Comparison of ENCODE assay signal across 18 mouse cellular contexts in the genomic region with DNA sequence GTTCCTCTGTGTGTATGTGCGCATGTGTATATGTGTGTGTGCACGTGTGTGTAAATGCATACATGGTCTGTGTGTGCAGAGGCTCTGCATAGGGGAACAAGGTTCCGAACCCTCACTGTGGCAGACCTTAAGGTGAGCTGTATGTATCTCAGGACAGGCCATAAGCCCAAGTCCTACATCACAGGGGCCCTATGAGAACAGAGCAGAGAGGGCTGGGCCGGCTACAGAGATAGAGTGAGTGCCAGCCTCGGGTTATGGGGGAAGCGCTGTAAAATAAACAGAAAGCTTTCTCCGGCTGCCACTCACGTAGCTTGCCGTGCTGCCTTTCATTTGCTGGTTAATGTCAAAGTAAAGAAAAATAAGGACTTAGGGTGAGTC. TPM values are rescaled to one million over a fixed set of nuclear protein-coding genes. Genes with fewer than 3 reads are reported as not detected.
A peak's percentile ranks its signal among the peaks of the same experiment; 100 is the strongest.
DNase-seq lines count a peak whose midpoint lies in the region; ATAC-seq and TF ChIP-seq lines count a peak whose summit lies in the region.
"Had no signal": no experiment of that assay in that cellular context is flagged by ENCODE, and none has a peak within 500 bp of the region (broad histone marks: within the 10 kb centered on the region; RNA-seq: fewer than 3 reads in every experiment).

No protein-coding gene starts in this region.

- ATAC-seq in forebrain, embryonic 15.5 days (replicated peaks): 0 out of 2 replicates have a peak, but pooled peaks have one; percentile 30
- ATAC-seq in forebrain, postnatal 0 days: no peak
- peak; percentile 38; the same call in 1 of the 2 replicates for ATAC-seq in lung, embryonic 14.5 days (ENCODE audit: insufficient read depth)
- ATAC-seq in intestine, embryonic 14.5 days (replicated peaks; ENCODE audit: low FRiP score, low TSS enrichment, low read depth): peak; percentile 53
- ATAC-seq in liver, embryonic 14.5 days (ENCODE audit: insufficient read depth): no peak; the same call in 1 of the 2 replicates
- ATAC-seq: activated CD4-positive, CD25-positive, alpha-beta regulatory T cell, adult 4 months had no signal

- no peaks in the 10 kb centered on the region for H3K9me3 ChIP-seq in forebrain, embryonic 15.5 days
- H3K9me3 ChIP-seq in forebrain, postnatal 0 days (ENCODE audit: low read length): no peaks in the 10 kb centered on the region
- H3K9me3 ChIP-seq in lung, embryonic 14.5 days (ENCODE audit: low read depth, low read length): no peaks in the 10 kb centered on the region
- H3K9me3 ChIP-seq in intestine, embryonic 14.5 days (ENCODE audit: control insufficient read depth, low read length): no peaks in the 10 kb centered on the region
- H3K9me3 ChIP-seq in liver, embryonic 14.5 days (ENCODE audit: control insufficient read depth, low read length): no peaks in the 10 kb centered on the region
- H3K9me3 ChIP-seq: embryonic facial prominence, embryonic 12.5 days; forebrain, embryonic 10.5 days; limb, embryonic 15.5 days had no signal

- H3K9ac ChIP-seq in forebrain, embryonic 15.5 days (replicated peaks): no peak overlapping the region
- no peak overlapping the region for H3K9ac ChIP-seq in forebrain, postnatal 0 days
- H3K9ac ChIP-seq in lung, embryonic 14.5 days: no peak overlapping the region
- H3K9ac ChIP-seq in intestine, embryonic 14.5 days (ENCODE audit: low read length): no peak overlapping the region
- H3K9ac ChIP-seq in liver, embryonic 14.5 days (replicated peaks): no peak overlapping the region
- H3K9ac ChIP-seq: embryonic facial prominence, embryonic 12.5 days; limb, embryonic 15.5 days had no signal

- H3K27ac ChIP-seq in forebrain, embryonic 15.5 days (replicated peaks): no peak overlapping the region
- H3K27ac ChIP-seq in forebrain, postnatal 0 days (ENCODE audit: low read depth, low read length): no peak overlapping the region
- H3K27ac ChIP-seq in lung, embryonic 14.5 days (ENCODE audit: low read depth): no peak overlapping the region
- no peak overlapping the region for H3K27ac ChIP-seq in intestine, embryonic 14.5 days (ENCODE audit: low read depth)
- H3K27ac ChIP-seq in liver, embryonic 14.5 days: peak overlapping the region; percentile 36
- H3K27ac ChIP-seq: embryonic facial prominence, embryonic 12.5 days; limb, embryonic 15.5 days had no signal

- H3K36me3 ChIP-seq in forebrain, embryonic 15.5 days: no peaks in the 10 kb centered on the region
- H3K36me3 ChIP-seq in forebrain, postnatal 0 days (ENCODE audit: insufficient read depth): no peaks in the 10 kb centered on the region
- no peaks in the 10 kb centered on the region for H3K36me3 ChIP-seq in lung, embryonic 14.5 days (ENCODE audit: insufficient read depth)
- H3K36me3 ChIP-seq in intestine, embryonic 14.5 days (ENCODE audit: control insufficient read depth, insufficient read depth, low read length): no peaks in the 10 kb centered on the region
- H3K36me3 ChIP-seq in liver, embryonic 14.5 days (replicated peaks; ENCODE audit: control insufficient read depth, insufficient read depth, low read depth): no peaks in the 10 kb centered on the region
- H3K36me3 ChIP-seq: embryonic facial prominence, embryonic 12.5 days; forebrain, embryonic 10.5 days; limb, embryonic 15.5 days had no signal

- no peaks in the 10 kb centered on the region for H3K27me3 ChIP-seq in forebrain, embryonic 15.5 days
- H3K27me3 ChIP-seq in forebrain, postnatal 0 days (ENCODE audit: insufficient read depth, low read length): no peaks in the 10 kb centered on the region
- no peaks in the 10 kb centered on the region for H3K27me3 ChIP-seq in lung, embryonic 14.5 days (ENCODE audit: insufficient read depth, low read length)
- H3K27me3 ChIP-seq in intestine, embryonic 14.5 days (replicated peaks; ENCODE audit: control insufficient read depth, insufficient read depth, low read length): no peaks in the 10 kb centered on the region
- no peaks in the 10 kb centered on the region for H3K27me3 ChIP-seq in liver, embryonic 14.5 days (ENCODE audit: control insufficient read depth, insufficient read depth, low read length)
- H3K27me3 ChIP-seq: embryonic facial prominence, embryonic 12.5 days; limb, embryonic 15.5 days had no signal

- no peak overlapping the region for H3K4me3 ChIP-seq in forebrain, embryonic 15.5 days
- no peak overlapping the region for H3K4me3 ChIP-seq in forebrain, postnatal 0 days (ENCODE audit: low read depth, low read length)
- H3K4me3 ChIP-seq in lung, embryonic 14.5 days (ENCODE audit: low read depth, low read length): no peak overlapping the region
- no peak overlapping the region for H3K4me3 ChIP-seq in lung, adult 2 months (replicated peaks; ENCODE audit: extremely low read depth, low read depth, low read length)
- H3K4me3 ChIP-seq in intestine, embryonic 14.5 days (ENCODE audit: low read depth, low read length): no peak overlapping the region
- no peak overlapping the region for H3K4me3 ChIP-seq in liver, embryonic 14.5 days (ENCODE audit: insufficient read depth in 1 of 2, low read depth in 2 of 2, low read length in 2 of 2)
- H3K4me3 ChIP-seq: embryonic facial prominence, embryonic 12.5 days; forebrain, embryonic 10.5 days; limb, embryonic 15.5 days had no signal

- no peak for TF ChIP-seq POLR2A in lung, adult 2 months (IDR thresholded peaks at IDR 0.05; ENCODE audit: borderline replicate concordance, extremely low read depth, low read depth, low read length)

- 69% methylated on average over 9 of the region's 9 CpGs for WGBS in forebrain, embryonic 15.5 days
- WGBS in forebrain, postnatal 0 days: 75% methylated on average over 9 of the region's 9 CpGs
- 37% methylated on average over 9 of the region's 9 CpGs for WGBS in lung, embryonic 14.5 days
- 57% methylated on average over 9 of the region's 9 CpGs for WGBS in lung, adult 2 months
- 37% methylated on average over 9 of the region's 9 CpGs for WGBS in intestine, embryonic 14.5 days
- WGBS in liver, embryonic 14.5 days (ENCODE audit: insufficient replicate concordance): 73% methylated on average over 9 of the region's 9 CpGs

- no peak for TF ChIP-seq CTCF in forebrain, postnatal 0 days (IDR thresholded peaks at IDR 0.05; ENCODE audit: low read depth)
- TF ChIP-seq CTCF in lung, embryonic 14.5 days (IDR thresholded peaks at IDR 0.05; ENCODE audit: low read depth): no peak
- no peak for TF ChIP-seq CTCF in lung, adult 2 months (IDR thresholded peaks at IDR 0.05; ENCODE audit: insufficient read depth, low read length)
- TF ChIP-seq CTCF in liver, embryonic 14.5 days (IDR thresholded peaks at IDR 0.05; ENCODE audit: low read depth): no peak

- H3K4me1 ChIP-seq in forebrain, embryonic 15.5 days: no peaks in the 10 kb centered on the region
- no peaks in the 10 kb centered on the region for H3K4me1 ChIP-seq in forebrain, postnatal 0 days (ENCODE audit: insufficient read depth)
- H3K4me1 ChIP-seq in lung, embryonic 14.5 days (ENCODE audit: insufficient read depth): no peaks in the 10 kb centered on the region
- H3K4me1 ChIP-seq in lung, adult 2 months (ENCODE audit: control insufficient read depth, insufficient read depth, low read length): peaks cover 3% of the 10 kb centered on the region; the same call in 1 of the 2 replicates
- peaks cover 21% of the 10 kb centered on the region for H3K4me1 ChIP-seq in intestine, embryonic 14.5 days (replicated peaks; ENCODE audit: control insufficient read depth, insufficient read depth, low read length)
- peaks cover 20 to 25% of the 10 kb centered on the region in 2 experiments for H3K4me1 ChIP-seq in liver, embryonic 14.5 days (replicated peaks; ENCODE audit: control insufficient read depth in 2 of 2, insufficient read depth in 2 of 2, low read length in 1 of 2)

- no peak for TF ChIP-seq EP300 in liver, embryonic 14.5 days (IDR thresholded peaks at IDR 0.05; ENCODE audit: low read depth)

- DNase-seq in forebrain, postnatal 0 days: no peak
- no peak for DNase-seq in lung, embryonic 14.5 days
- no peak for DNase-seq in lung, adult 2 months
- DNase-seq in intestine, embryonic 14.5 days (ENCODE audit: low spot score): no peak
- no peak for DNase-seq in liver, embryonic 14.5 days (ENCODE audit: low read depth in 3 of 3, low spot score in 3 of 3)
- no peak for DNase-seq in adrenal gland, postnatal 36 days
- no peak for DNase-seq in adrenal gland, adult 18-20 months (ENCODE audit: low spot score in 2 of 2)
- DNase-seq: cerebellum, postnatal 36 days; heart, postnatal 4 days; kidney, adult 11 months; kidney, postnatal 10 days; layer of hippocampus, adult 9-11 months had no signal

- H3K4me2 ChIP-seq in forebrain, embryonic 15.5 days (replicated peaks): no peak overlapping the region
- no peak overlapping the region for H3K4me2 ChIP-seq in forebrain, postnatal 0 days (ENCODE audit: low read depth)
- H3K4me2 ChIP-seq in lung, embryonic 14.5 days: no peak overlapping the region
- 0 out of 2 replicates have a peak overlapping the region, but pooled peaks have one; percentile 4 for H3K4me2 ChIP-seq in intestine, embryonic 14.5 days (ENCODE audit: low read length)
- peak overlapping the region; percentile 67 for H3K4me2 ChIP-seq in liver, embryonic 14.5 days (ENCODE audit: low read depth)
- H3K4me2 ChIP-seq: embryonic facial prominence, embryonic 12.5 days; limb, embryonic 15.5 days had no signal

RNA-seq across cellular contexts. Expression of gene Npffr1, which starts 50.4 kb away (rescaled TPM):
- polyA plus RNA-seq in forebrain, embryonic 15.5 days (2015; fragmentation: Nextera tagmentation; extraction: Ambion mirVana): 0.54 and 0.64 TPM in 2 replicates
- 2.8 and 3.7 TPM in 2 replicates for total RNA-seq in forebrain, postnatal 0 days (2014; rRNA removed)
- polyA plus RNA-seq in forebrain, postnatal 0 days (2015; fragmentation: Nextera tagmentation; extraction: Ambion mirVana): 1.3 and 2.2 TPM in 2 replicates
- 0.05 and 0.09 TPM in 2 replicates for polyA plus RNA-seq in lung, embryonic 14.5 days (2014; fragmentation: Nextera tagmentation; extraction: Ambion mirVana)
- polyA plus RNA-seq in lung, adult 2 months (2012; rRNA removed): 0.07 and 0.11 TPM in 2 replicates
- 0.15 and 0.22 TPM in 2 replicates for polyA plus RNA-seq in intestine, embryonic 14.5 days (2014; fragmentation: Nextera tagmentation; extraction: Ambion mirVana)
- polyA plus RNA-seq in liver, embryonic 14.5 days (2012; rRNA removed): 0.01 TPM in 1 of 2 replicates, not detected in the other
- polyA plus RNA-seq in liver, embryonic 14.5 days (2014; fragmentation: Nextera tagmentation; extraction: Ambion mirVana): not detected in 2 replicates
- under 1 TPM; 0.26 to 0.33 TPM for total RNA-seq in adrenal gland, postnatal 36 days (2021)
- total RNA-seq in adrenal gland, adult 18-20 months (2021): under 1 TPM; 0.17 to 0.26 TPM
- polyA plus RNA-seq: activated CD4-positive, CD25-positive, alpha-beta regulatory T cell, adult 4 months; embryonic facial prominence, embryonic 12.5 days; neural tube, embryonic 11.5 days had no signal

Comparison
In these comparisons a context has a peak if more than half of its experiments do, and no peak if none do; other contexts are left out.
1. ATAC-seq: peak in forebrain, embryonic 15.5 days (single experiment), lung, embryonic 14.5 days (single experiment) and intestine, embryonic 14.5 days (single experiment); none in forebrain, postnatal 0 days (single experiment) and liver, embryonic 14.5 days (single experiment).
2. H3K4me2 ChIP-seq: peak in intestine, embryonic 14.5 days (single experiment) and liver, embryonic 14.5 days (single experiment); none in forebrain, embryonic 15.5 days (single experiment), forebrain, postnatal 0 days (single experiment) and lung, embryonic 14.5 days (single experiment).